Mouse (Mus musculus): ENCODE measurements around the gene Gm5617. TPM values are rescaled to one million over a fixed set of nuclear protein-coding genes. Genes with fewer than 3 reads are reported as not detected.
"Not testable (repeated sequence)": the region's sequence is repeated elsewhere in the genome, so short reads cannot be mapped to it uniquely, and the experiment has no call there.

The Gm5617 gene
- polyA plus RNA-seq (2017; shearing (Covaris generic)) = 10 to 100 TPM; 20.5 to 31.8 (median 22.9) TPM

DNA sequence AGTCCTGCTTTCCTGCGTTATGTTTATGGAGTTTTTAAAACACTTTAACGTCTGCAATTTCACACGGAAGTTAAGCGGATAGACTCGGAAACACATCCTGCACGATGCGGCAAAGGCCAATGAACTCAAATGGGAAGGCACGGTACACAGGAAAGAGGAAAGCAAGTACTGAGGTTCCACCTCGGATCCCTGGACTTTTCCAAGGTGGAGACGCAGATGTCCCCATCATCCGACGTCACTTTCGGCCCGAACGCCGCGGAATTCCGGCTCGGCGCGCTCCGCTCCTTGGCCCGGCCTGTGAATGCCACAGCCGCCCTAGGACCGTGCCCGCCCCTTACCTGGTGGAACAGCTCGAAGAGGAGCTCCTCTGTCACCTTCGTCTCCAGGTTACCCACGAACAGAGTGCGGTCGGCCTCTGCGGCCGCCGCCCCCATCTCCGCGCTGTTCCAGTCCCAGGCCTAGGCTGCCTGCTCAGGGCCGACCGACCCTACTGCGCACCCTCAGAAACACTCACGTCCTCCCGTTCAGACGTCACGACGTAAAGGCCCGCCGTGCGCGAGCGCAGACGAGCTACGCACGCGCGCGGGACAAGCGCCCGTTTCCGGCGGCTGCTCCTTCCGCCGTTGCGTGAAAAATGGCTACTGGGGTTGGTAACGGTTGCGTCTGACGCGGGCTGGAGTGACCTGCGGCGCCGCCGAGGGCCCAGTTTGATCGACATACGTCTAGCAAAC lies at the start of gene Gm5617, which contains the start of gene Rbm7:
Gene Gm5617, plus strand, starts transcription at position 626 of the 731 bp plus-strand sequence.
Gene Rbm7, minus strand, starts transcription at position 483 of the 731 bp plus-strand sequence.
- ATAC-seq = peak; percentile 99

DNA sequence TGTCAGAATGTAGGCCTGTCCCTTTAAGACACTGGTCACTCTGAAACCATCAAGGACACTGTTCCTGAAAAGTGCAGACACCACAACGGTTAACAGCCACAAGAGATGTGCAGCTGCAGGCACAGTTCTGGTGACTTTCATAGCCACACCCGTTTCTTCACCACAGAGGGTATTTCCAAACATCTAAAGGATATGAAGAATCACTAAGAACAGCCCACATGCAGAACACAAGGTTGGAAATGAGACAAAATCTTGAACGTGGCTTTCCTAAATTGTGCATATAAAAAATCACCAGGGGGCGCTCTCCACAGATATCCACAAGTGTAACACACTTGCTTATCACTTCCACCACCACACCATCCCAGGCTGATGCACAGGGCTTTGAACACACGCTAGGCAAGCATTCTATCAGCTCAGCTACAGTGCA lies 47.4 kb upstream of the Gm5617 start:
- peak; percentile 35 for ATAC-seq

DNA sequence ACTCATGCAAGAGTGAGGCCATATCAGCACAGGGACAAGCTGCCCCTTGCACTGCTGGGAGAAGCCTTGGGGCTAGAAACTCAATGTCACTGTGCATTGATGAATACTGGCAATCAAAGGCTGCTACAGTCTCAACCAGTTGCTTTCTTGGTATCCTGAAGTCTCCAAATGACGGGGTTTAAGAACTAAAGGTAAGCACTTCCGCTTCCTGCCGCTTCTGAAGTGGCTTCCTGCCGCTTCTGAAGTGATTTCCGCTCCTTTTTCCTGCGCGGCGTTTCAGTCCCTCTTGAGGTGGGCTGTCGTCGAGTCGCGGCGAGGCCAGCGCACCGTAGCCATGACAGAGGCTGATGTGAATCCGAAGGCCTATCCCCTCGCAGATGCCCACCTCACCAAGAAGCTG lies 45.2 kb upstream of the Gm5617 start:
- ATAC-seq = peak; percentile 38

DNA sequence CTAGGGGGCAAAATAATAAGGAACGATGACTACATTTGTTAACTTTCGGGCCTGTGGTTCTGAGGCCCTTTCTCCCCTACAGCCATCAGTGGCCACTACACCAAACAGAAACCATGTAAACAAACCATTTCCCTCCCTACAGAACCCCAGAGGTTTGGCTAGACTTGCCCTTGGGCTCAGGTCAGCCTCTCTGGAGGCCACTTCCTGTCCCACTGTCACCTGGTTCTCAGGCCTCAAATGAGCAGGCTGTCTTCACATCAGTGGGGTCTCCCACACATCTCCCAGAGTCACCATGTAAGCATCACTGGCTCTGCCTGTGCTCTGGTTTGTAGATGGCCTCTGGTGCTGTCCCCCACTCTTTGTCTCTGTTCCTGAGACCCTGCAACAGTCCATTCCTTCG lies 39.3 kb upstream of the Gm5617 start:
- no peak for ATAC-seq

DNA sequence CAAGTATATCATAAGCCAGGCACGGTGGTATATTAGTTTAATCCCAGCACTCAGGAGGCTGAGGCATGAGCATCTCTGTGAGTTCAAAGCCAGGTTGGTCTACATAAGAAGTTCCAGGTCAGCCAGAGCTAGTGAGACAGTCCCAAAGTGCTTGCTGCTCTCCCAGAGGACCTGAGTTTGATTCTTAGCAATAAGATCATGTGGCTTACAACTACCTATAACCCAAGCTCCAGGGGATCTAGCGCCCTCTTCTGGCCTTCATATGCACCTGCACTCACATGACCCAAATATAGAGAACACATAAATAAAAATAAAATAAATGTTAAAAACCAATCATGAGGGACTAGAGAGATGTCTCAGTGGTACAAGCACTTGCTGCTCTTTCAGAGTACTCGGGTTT lies 36.4 kb upstream of the Gm5617 start:
- ATAC-seq = no peak

DNA sequence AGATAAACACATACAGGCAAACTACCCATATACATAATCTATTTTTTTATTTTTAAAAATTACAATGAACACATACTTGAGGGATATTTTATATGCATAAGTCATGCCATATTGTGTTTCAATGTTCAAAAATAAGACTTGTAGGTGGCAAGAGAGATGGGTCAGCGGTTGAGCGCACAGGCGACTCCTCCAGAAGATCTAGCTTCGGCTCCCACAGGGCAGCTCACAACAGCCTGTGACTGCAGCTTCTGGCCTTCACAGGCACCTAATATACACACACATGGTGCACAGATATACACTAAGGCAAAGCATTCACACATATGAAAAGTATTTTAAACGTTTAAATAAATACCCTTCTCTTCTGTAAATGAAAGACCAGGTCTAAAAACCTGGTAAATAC lies 35.9 kb upstream of the Gm5617 start:
- no peak for ATAC-seq

DNA sequence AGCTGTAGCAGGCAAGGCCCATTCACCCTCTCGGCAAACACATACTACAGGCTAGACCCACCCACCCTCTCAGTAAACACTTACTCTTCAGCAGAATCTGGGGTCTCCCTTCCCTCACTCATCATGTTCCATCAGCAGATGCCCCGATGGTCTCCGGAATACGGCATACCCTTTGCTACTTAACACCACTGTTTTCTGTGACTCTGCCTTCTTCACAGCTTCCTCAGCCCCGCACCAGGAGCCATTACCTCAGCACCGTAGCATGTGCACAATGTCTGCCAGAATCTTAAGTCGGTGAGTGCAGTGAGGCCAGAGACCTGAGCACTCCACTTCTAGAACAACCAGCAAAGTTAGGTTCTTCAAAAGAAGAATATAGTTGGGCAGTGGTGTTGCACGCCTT lies 34.5 kb upstream of the Gm5617 start:
- no peak for ATAC-seq

DNA sequence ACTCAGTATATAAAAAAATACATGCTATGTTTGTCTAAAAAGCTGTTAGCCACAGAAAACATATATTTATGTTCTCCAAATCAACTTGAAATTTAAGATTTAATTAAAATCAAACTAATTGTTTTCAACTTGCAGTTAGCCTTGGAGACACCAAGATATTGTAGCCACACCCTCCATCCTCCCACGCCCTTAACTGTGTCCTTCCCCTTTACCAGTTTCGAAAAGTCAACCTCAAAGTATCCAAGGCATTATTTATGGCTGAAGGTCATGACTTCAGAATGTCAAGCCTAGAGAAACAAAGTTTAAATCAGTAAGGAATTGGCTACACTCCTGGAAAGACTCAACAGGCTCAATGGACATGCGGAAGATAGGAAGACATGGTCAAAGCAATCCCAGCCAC lies 33.7 kb upstream of the Gm5617 start:
- ATAC-seq = no peak

DNA sequence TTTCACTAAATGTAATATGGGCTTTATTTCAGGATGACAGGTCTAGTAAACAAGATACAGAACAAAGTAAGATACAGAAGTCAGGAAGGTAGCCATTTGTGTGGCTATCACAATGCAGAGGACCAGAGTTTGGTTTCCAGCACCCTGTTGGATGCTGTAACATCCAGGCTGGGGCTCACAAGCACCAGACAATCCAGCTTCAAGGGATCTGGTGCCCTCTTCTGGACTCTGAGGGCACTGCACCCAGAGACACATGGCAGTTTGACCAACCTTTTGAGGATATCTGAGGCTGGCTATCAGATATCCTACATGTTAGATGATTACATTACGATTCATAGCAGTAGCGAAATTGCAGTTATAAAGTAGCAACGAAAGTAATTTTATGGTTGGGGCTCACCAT lies 29.6 kb upstream of the Gm5617 start:
- ATAC-seq = no peak

DNA sequence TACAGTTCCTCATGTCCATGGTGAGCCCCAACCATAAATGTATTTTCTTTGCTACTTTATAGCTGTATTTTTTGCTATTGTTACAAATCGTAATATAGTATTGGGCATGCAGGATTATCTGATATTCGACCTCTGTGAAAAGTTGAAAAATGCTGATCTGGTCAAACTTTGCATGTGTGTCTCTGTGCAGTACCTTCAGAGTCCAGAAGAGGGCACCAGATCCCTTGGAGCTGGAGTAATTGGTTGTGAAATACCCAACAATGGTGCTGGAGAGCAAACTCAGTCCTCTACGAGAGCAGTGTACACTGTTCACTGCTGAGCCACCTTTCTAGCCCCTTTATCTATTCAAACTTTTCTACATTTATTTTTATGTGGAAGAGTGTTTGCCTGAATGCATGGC lies 28.4 kb upstream of the Gm5617 start:
- peak; percentile 54 for ATAC-seq

DNA sequence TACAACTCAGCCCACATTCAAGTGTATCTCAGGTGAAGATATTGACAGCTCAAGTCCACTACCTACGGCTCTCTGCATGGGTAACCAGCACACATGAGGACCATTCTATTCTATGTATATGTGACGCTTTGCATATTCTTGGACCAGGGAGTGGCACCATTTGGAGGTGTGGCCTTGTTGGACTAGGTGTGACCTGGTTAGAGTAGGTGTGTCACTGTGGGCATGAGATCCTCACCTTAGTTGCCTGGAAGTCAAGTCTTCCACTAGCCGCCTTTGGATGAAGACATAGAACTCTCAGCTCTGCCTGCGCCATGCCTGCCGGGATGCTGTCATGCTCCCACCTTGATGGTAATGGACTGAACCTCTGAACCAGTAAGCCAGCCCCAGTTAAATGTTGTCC lies 27.8 kb upstream of the Gm5617 start:
- ATAC-seq = not testable (repeated sequence)

DNA sequence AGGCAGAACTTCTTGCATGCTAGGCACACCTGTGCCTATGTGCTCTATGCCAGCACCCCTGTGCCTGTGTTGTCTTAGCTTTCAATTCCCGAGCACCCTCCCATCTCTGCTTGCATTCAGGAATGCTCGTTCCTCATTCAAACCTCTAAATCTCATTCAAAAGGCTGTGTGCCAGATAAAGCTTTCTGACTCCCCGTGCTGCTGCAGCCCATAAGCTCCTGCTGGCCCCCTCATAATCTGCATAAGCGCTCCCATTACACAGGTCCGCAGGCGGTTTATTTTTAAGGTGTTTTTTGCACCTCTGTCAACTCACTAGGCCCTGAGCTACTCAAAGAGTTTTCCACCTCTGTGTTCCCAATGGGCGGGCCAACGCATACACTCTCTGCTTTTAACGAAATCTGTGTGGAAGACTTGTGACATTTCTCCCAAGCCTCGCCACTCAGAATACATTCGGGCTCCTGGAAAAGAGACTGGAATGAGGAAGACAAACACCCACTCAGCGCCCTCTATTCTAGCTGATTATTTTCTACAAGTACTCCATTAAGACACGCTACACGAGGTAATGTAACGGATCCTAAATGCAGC lies 22.7 kb upstream of the Gm5617 start:
- no peak for ATAC-seq

DNA sequence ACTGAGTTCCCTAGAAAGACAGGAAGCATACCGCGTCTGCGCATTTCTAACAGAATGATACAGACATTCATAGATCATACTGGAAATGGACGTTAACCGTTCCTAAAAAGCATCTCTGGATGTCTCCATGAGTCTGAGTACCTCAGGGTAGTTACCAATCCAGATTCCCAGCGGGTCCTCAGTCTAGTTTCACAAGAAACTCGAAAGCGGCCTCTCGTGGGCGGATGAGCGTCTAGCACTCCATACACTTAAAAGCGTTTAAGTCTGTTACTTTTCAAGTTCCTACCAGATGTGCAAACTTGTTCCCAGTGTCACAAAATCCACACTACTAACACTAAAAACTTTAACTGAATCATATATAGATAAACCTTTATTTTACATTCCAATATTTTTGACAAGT lies 22.1 kb upstream of the Gm5617 start:
- ATAC-seq = no peak

DNA sequence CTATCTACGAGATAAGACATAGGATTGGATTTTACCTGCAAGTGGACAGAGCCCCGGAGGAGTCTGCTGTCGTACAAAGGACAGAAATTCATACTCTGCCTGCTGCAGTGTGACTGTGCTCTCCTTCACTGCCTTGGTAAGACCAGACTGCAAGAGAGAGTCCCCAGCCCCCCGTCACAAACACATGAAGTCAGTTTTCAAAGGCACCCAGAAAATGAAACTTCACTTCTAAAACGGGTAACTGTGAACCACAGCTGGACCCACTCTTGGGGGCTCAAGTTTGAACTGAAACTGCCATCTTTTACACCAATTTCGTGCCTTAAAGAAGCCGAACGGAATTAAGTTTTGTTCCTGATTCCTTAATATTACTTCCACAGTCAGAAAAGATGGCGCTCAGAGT lies 20.9 kb upstream of the Gm5617 start:
- no peak for ATAC-seq

DNA sequence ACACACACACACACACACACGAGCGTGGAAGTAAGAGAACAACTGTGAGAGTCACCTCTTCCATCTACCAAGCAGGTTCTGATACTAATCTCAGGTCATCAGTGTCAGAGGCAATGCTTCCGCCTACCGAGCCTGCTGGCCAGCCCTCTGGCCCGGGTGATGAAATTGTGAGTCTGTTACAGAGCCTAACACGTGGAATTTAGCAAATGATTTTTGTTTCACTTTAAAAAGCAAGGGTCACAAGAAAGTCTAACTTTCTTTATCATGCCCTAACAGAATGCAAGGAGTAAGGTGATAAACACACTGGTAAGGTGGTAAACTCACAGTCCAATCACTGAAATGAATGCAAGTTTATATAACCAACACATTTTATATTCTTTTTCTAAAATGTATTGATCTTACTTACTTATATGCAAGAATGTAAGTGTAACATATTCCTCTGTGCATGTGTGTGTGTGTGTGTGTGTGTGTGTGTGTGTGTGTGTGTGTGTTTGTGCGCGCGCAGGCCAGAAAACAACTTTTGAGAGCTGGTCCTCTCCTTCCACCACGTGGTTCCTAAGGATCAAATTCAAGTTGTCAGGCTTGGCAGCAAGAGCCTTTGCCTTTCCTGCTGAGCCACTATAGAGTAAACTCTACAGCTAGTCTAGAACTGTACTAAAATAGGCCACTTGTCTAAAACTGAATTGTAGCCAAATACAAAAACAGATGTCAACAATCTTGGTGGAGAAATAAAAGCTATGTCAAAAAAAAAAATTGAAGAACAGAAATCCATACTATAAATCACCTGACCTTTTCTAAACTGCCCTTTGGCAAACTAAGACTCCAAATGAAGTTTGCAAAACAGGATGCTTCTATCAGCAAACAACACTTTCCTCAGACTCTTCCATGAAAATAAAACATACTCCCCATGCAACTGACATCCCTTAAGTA lies 18.7 kb upstream of the Gm5617 start:
- ATAC-seq = no peak

DNA sequence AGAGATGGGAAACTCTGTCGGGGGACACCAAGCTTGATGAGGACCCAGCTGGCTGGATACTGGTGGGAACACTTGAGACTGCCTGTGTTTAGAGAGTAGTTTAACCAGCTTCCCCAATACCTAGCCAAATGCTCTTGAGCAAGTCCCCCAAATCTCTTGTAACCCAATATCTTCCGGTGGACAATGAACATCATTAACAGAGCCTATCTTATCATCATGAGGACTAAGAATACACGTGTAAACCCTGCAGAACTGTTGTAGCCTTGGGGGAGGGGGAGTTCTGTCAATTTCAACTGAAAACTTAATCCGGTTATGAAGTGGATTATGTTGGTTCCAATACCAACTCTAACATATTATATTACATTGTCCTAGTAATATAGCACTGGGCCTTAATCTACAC lies 16.4 kb upstream of the Gm5617 start:
- ATAC-seq = no peak

DNA sequence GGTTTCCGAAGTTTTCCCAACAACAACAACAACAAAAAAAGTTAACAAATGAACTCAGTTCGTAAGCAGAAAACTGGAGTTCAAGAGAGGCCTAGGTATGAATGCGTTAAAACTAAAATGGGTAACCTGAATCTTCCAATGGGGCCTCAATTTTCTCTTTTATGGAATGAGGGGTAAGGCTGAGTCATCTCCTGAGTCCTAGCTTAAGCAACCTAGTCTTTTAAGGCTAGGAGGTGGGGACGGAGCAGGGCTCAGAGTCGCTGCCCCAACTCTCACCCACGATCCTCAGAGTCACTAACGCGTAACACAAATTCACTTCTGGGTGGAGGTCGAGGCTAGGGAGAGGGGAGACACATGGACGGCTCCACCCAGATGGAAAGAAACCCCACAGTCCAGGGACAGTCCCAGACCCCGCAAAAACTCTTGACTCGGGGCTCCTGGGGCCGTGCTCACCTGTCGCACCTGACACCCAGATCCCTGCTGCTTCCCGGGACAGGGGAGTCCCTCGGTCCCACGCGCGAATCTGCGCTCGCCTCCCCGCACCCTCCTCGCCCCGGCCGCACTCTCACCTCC lies 15.3 kb upstream of the Gm5617 start:
- ATAC-seq = no peak

DNA sequence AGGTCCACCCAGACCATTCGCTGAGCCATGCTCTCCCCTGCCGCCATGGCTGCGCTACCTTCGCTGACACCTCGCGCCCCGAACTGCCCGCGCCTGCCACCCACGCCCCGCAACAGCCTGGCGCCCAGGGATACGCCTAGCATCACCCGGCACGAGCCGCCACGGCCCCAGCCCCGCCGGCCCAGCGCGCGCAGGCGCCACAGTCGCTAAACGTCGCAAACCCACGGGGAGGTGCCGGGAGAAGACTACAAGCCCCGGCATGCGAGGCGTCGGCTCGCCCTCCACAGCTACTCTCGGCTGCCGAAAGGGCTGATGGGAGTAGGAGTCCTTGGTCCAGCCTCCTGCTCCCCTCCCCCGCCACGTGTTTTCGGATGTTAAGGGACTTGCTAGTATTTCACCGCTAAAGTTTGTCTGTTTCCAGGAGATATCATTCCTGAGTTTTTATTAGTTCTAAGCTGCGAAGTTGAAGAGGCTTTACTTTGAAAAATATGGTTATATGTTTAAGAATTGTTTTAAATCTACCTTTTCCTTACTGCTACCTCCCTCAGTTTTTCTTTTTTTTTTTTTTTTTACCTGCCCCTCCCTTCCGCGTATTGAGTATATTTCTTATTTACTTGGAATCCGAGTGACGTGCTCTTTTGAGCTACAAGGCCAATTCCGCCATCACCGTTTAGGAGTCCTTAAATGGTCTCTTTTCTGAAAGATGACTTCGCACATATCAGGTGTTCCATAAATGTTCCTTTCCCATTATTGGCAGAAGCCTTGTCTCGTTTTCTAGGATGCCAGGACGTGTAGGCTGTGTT lies 14.6 kb upstream of the Gm5617 start, which contains the start of gene Rexo2:
Gene Rexo2, minus strand, starts transcription at position 213 of the 803 bp plus-strand sequence.
- ATAC-seq = peak; percentile 95

DNA sequence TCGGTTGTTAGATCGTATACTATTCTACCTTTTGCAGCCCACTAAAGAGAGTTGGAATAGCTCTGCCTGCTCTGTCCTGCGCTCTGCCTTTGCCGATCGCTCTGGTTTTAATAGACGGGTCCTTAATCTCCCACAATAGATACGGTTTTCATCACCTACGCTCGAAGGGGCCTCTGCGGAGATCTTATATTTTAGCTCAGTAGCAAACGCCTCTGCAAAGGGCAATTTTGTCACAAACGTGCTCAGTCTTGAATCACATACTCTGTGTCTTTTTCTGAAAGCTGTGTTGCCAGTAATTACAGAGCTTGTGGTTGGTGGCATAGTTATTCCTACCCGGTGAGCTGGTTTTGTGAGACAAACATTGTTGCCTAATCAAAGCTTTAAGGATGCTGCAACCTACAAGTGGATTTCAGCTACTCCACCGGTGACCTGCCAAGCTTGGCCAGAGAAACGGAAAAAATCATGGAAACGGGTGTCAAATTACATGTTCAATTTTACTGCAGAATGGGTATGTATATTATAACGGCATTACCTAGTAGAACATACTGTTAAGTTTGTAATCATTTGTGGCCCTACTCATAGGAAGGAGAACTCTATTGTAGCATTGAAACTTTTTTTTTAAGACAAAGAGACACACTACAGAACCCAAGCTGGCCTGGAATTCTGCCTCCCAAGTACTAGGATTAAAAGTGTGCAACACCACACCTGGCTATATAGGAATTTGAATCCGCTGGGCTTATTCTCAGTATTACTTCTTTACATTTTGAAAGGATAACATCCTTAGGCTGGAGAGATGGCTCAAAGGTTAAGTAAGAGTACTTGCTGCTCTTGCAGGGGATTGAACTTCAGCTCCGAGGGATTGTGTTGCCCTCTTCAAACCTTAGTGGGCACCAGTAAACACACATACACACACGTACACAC lies 13.8 kb upstream of the Gm5617 start:
- ATAC-seq = no peak

DNA sequence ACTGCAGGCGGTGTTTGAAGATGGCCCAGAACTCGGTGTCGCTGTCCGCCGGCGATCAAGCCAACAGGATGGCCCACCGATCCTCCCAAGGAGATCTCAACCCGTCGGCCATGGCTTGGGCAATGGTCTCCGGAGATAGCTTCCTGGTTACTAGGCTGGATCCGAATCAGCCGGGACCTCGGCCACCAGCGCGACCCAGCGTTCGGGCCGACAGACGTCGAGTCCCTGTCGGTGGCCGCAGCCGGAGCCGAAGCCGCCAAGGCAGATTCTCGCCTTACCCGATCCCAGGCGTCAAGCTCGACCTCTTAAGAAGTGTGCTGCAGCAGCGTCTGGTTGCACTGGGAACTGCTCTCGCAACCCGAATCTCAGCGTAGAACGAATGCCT lies 298 bp downstream of the Gm5617 start:
- peak; percentile 37 for ATAC-seq

DNA sequence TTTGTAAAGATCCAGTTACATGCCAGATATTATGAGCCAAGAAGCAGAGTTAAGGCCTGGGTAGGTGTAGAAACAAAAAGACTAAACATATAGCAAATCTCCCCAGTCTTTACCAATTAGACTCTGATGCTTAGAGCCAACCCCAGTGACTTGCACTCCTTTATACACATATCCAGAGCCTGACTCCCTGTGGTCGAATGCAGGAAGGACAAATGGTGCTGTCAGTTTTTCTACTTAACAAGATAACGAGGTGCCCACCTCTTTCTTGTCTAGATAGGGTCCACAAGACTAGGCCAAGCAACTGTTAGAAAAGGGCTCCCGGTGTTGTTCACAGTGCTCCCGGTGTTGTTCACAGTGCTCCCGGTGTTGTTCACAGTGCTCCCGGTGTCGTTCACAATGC lies 6.0 kb downstream of the Gm5617 start:
- ATAC-seq = no peak

Data from inflammation-experienced regulatory T-cells, adult 6 months (primary cell).